Mouse (Mus musculus) CD4-positive helper T cell, adult 2 months (primary cell): ENCODE data around the gene Mettl23.
"Not testable (repeated sequence)": the region's sequence is repeated elsewhere in the genome, so short reads cannot be mapped to it uniquely, and the experiment has no call there.

Source experiments
- DNase-seq: peaks from one replicate; pipeline ENCODE4 v3.0.0-alpha.2; 2012; ENCODE audit warnings: low read depth, missing footprints, low spot score

Mettl23 gene

DNA sequence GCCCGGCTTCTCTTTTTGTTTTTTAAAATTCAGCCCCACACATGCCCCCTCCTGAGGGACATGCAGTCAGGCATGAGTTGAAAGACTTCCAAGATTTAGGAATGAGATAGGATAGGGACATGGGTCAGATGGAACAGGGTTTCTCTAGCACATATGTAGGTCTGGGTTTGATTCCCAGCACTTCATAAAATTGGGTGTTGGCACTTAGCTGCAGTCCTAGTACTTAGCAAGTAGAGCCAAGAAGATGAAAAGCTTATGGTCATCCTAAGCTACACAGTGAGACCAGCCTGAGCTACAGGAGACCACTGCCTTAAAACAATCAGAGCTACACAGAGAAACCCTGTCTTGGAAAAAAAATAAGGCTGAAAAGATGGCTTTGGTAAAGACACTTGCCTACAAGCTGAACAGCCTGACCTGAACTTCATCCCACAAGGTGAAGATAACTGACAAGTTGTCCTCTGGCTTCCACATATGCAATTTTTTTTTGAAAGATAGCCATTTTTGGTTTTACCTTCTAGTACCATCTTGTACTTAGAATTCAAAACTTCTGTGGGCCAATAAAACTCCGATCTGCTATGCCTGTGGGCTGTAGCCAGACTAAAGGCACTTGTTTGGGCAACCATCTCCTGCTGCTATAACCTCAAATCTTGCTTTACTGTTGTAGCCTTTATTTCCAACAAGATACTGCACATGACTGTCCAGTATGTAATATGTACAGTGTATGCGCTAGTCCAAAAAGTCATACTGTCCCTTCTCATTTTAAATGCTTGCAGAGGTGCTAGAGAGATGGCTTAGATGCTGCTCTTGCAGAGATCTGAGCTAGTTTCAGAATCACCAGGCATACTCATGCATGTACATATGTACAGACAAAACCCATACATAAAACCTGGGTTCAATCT, 4.4 kb downstream of the Mettl23 start:
- no peak for DNase-seq

GRCm38 (mm10) chr11:116848086-116848876, 5.2 kb downstream of the Mettl23 start:
- no peak for DNase-seq

- DNase-seq, result not testable (repeated sequence)
Observed at GRCm38 (mm10) chr11:116848877-116849178, 5.8 kb downstream of the Mettl23 start.

GRCm38 (mm10) chr11:116849587-116849986, 6.5 kb downstream of the Mettl23 start:
- no peak for DNase-seq

GRCm38 (mm10) chr11:116850085-116850484, 7.0 kb downstream of the Mettl23 start:
- DNase-seq, result no peak

- DNase-seq, result no peak
Observed at GRCm38 (mm10) chr11:116850833-116851477, 7.9 kb downstream of the Mettl23 start.

GRCm38 (mm10) chr11:116851576-116852290, 8.7 kb downstream of the Mettl23 start:
- DNase-seq, result no peak

DNA sequence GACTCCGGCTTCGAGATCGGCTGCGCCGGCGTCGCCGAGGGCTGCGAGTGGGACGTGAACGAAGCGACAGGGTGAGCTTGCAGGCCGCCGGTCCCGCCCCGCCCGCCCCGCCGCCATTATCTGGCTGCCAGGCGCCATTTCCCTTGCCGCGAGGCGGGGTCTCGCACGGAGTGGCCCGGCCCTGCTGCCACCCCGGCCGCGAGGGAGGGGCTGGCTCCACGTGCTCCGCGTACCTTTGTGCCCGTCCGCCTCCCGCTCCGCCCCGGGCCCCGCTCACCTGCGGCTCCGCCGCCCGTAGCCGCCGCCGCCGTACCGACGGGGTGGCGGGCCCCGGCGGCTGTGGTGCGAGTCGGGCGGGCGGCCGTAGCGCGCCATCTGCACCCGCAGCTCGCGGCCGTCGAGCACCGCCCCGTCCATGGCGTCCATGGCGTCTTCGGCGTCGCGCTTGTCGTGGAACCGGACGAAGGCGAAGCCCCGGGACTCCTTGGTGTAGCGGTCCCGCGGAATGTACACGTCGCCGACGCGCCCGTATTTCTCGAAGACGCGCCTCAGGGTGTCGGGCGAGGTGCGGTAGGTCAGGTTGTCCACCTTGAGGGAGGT, 9.3 kb downstream of the Mettl23 start, which contains the start of gene Mfsd11:
Mfsd11 (plus strand) TSS at position 150 of the 600 bp plus-strand sequence.
- DNase-seq, result peak; percentile 90

DNA sequence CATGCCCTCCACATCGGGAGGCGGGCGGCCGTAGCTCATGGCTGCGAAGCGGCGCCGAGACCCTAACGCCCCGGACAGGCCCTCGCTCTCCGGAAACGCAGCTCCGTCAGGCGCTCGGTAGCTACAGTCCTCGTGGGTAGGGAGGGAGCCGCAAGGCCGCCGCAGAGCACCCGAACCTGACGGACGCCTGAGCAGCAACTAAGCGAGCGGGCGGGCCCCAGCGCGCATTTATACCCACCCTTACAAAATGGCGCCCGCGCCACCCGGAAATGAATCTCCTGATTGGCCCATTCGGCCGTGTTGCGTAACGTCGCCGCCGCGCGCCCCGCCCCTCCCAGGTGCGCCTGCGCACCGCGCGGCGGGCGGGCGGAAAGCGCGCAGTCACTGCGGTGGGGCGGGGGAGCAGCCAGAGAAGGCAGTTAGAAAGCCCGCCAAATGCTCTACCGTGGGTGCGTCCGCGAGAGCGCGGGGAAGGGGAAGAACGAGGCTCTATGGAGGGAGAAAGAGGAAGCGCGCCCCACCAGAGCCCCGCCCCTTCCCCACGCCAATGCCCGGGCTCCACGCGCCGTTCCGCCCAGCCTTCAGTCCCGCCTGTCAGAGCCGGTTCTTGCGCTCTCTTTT, 9.9 kb downstream of the Mettl23 start, which contains the start of gene Srsf2:
Srsf2 (minus strand) TSS at position 204 of the 621 bp plus-strand sequence.
- peak; percentile 98 for DNase-seq

DNA sequence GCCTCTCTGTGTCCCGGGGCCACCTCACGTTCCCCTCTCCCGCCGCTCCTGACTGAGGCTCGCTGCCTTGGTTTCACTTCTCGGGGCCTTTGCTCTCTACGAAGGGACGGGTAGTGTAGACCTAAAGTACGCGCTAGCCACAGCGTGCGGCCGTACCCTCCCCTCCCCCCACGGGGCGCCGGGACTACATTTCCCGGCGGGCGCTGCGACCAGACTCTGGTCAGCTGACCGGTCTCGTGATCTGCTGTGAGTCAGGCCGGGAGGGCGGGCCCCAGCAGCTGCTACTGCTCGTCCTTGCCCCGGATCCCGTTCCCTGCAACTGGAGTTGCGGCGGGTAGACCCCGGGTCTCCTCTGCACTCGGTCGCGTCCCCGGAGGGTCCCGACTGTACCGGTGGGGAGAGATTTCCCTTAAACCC, 10.4 kb downstream of the Mettl23 start:
- peak; percentile 96 for DNase-seq

GRCm38 (mm10) chr11:116854279-116854678, 11.2 kb downstream of the Mettl23 start:
- no peak for DNase-seq

GRCm38 (mm10) chr11:116857183-116857850, 14.2 kb downstream of the Mettl23 start:
- no peak for DNase-seq

DNA sequence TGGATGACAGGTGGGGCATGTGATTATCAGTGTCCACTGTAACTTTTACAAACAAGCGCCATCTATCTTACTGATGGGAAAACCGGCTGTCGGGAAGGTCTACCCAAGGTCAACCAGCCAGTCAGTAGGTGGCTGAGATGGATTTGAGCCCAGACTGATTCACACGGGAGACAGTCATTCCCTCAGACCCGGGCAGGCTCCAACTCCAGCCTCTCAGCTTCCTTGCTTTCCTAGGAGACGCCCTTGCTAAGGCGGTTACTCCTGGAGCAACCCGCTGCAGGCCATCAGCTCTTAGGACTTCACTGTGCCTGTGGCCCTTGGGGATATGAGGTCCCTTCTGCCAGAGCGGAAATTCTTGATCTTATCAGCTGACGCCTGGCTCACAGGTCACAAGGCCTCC, 21.4 kb downstream of the Mettl23 start:
- no peak for DNase-seq

GRCm38 (mm10) chr11:116865945-116866585, 23.0 kb downstream of the Mettl23 start:
- DNase-seq, result no peak

- DNase-seq, result no peak
Observed at GRCm38 (mm10) chr11:116868129-116868528, 25.1 kb downstream of the Mettl23 start.

DNA sequence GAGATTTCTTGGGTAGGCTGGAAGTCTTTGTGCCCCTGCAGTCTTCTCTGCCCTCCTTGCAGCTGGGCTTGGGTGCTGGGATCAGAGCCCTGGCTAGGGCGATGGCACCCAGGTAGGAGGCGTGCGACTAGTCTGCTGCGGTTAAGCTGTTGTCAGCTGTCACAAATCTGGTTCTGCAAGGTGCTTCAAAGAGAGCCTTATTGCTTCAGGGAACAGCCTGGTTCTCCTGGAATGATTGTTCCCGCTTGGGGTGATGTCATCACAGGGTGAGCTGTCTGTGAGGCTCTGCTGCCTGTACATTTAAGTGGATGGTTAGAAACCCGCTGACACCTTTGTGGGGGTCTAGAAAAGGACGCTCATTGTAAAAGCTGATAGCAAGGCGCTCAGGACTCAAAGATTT, 26.1 kb downstream of the Mettl23 start:
- DNase-seq, result no peak

DNA sequence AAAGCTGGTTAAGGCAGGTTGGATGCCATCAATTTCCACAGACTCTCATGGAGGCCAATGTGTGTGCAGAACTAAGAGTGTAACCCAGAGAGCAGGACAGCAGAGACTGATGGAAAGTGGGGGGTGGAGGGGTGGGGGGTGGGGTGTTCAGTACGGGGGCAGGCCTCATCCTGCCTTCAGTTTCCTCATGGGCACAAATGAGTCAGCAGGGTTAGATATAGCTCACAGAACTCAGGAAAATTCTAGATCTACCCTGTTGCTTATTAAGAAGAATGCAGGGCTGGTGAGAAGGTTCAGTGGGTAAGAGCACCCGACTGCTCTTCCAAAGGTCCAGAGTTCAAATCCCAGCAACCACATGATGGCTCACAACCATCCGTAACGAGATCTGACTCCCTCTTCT, 26.6 kb downstream of the Mettl23 start:
- DNase-seq, result no peak

DNA sequence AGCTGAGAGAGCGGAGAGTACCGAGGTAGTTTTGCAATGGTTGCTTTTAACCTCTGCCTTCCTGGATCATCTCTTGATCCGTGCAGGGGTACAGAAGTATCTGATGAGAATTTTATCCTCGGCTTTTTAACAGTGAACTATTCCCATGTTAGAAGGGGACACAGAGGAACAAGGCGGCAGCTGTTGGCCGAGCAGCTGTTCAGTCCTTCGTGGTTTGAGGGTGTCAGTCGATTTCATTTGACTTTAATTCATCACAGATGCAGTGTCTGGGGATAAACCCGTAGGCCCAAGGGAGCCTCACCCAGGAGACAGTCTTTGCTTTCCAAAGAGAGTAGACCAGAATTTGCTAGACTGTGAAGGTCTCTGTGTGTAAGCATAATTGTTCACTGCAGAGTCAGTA, 28.5 kb downstream of the Mettl23 start:
- DNase-seq, result no peak

DNA sequence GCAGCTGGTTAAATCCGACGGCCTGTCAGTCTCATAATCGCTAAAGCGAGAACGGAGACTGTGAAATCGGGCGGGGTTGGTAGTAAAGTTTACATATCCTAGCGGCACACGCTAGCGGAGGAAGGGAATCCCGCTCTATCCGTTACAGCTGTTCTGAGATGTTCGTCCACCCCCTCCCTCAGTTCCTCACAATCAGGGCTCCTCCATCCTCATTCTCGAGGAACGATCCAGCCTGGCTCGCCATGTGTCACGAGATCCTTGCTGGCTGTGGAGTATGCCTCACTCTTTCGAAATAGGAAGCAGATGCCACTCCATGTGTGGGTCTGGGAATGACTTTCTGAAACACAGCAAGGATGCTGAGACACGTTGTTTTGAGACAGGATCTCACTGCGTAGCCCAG, 30.9 kb downstream of the Mettl23 start:
- DNase-seq, result no peak
